Mouse (Mus musculus) ovary, postnatal 14 days (tissue): ENCODE data around the gene Gm12355.
"Not testable (repeated sequence)": the region's sequence is repeated elsewhere in the genome, so short reads cannot be mapped to it uniquely, and the experiment has no call there.

Experiments
- DNase-seq: peaks from one replicate; pipeline ENCODE4 v3.0.0; 2022; ENCODE audit warnings: low spot score

Gm12355 gene

DNA sequence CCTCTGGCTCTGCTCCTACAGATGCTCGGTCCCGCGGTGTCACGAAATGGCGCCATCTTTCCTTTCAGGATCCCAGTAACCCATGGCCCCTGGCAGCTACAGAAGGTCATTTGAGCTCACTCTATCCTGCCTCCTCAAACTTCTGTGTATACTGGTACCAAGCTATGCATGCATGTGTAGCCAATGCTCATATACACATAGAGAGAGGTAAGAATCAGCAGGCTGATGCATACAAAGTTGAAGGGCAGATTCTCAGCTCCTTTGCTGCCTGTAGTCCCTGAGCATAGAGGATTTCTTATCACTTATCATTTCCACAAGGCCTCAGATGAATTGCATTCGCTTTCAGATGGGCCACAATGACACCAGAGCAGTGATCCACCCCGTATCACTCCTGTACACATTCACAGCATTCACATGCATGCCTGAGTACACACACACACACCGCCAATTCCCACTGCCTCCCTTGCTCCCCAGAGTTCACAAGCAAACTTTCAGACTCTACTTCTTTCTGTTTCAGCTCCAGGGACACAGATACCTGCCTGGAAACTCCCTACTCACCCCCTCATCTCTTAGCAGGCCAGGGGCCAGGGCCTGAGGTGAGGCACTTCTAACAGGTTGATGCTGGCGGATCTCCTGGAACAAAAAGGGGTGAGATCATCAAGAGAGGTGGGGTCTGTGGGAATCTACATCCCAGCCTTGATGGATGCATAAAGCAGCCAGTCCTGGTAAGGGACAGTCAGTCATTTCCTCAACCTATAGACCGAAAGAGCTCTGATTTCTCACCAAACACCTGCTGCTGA lies at the start of gene Gm12355, which contains the start of gene Gsdma3:
Gene Gm12355, minus strand, starts transcription at position 51 of the 800 bp plus-strand sequence.
Gene Gsdma3, plus strand, starts transcription at position 750 of the 800 bp plus-strand sequence.
- DNase-seq: no peak

DNA sequence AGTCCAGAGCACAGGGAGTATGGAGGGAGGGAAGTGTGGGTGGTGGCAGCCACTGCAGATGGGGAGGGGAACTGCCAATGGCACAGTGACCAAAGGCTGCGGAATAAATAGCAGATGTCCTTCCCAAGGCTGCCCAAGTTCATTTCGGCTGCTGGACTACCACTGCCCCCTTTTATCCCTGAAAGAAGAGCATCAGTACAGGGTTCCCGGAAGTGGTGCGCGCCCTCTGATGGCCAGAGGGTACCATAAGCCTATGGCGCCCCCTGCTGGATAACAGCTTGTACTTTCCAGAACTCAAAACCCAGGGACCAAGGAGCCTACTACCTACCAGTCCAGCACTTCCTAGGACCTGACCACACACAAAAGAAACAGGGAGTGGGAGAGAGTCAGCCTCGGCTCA lies 47.7 kb upstream of the Gm12355 start:
- DNase-seq: peak; percentile 49

DNA sequence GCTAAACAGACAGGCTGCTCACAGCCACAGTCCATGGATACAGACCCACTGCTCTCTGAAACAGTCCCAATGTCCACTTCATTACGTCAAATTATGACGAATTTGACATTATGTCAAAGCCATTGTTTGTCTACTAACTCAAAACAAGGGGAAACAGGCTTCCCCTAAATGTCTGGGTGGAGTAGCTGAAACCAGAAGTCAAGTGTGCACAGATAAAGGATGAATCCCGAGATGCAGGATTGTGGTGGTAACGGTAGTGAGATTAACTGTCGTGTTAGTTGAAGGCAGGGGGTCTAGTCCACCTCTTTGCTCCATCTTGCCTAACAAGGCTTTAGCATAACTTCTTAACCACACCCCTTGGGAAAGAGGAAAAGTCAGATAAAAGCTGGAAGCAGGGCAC lies 47.0 kb upstream of the Gm12355 start:
- no peak for DNase-seq

DNA sequence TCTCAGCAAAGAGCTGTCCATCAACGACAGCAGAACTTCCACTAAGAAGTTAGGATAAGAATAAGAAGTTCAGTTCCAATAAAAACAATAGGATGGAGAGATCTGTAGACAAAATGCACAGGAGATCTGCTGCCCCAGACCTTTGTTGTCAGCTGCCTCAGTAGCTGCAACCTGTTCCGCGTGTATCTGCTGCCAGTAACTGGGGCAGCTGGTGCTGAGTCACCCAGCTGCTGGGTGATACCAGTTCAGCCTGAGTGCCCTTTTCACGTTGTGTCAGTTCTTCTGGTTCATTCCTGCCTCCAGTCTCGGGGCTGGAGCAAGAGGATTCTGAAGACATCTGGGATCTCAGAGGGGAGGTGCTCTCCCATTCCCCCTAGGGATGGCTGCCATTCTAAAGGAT lies 46.4 kb upstream of the Gm12355 start:
- no peak for DNase-seq

DNA sequence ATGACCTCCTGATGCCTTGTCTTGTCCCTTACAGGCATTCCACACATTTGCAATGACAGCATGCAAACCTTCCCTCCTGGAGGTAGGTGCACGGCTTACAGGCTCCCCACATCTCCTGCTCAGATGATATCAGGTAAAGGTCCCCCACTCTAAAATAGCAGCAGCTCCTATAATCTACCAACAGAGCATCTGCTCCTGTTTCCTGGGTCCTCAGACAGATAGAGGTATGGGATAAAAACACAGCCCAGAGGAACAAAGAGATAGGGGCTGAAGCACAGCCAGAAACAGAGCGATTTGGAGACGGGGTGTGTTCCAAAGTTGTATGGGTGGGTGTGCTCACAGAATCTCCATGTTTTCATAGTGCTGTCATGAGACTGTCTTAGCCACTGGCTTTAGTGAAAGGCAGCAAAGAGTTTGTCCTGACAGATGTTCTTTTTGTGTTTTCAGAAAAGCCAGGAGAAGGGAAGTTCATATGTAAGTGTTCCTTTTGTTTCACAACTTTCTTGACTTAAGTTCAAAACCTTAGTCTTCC lies 45.9 kb upstream of the Gm12355 start:
- no peak for DNase-seq

DNA sequence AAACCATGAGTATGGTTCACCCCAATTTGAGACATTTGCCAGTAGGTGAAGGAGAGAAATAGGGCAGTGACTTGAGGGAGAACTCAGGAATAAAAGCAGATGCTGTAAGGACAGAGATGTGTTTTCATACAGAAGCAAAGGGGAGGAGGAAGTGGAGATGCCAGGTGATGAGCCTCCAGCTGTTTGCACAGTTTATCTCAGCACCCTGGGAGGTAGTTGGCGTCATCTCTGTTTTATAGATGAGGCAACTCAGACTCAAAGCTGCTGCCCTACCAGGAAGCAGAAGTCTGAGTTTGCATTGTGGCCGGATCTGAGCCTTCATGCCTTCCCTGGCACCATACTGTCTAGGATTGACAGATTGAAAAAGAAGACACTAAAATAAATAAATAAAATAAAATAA lies 43.5 kb upstream of the Gm12355 start:
- DNase-seq: no peak

DNA sequence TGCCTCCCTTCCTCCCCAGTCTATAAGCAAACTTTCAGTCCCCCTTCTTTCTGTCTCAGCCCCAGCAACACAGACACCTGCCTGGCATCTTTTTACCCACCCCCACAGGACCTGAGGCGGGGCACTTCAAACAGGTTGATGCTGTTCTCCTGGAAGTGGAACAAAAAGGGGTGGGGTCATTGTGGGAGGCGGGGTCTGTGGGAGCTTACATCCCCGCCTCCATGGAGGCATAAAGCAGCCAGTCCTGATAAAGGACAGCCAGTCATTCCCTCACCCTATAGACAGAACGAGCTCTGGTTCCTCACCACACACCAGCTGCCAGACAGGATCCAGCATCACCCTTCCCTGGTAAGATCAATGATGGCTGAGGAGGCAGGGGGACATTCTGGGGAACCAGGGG lies 38.6 kb upstream of the Gm12355 start, which contains the start of gene Gsdma:
Gene Gsdma, plus strand, starts transcription at position 261 of the 400 bp plus-strand sequence.
- DNase-seq: no peak

DNA sequence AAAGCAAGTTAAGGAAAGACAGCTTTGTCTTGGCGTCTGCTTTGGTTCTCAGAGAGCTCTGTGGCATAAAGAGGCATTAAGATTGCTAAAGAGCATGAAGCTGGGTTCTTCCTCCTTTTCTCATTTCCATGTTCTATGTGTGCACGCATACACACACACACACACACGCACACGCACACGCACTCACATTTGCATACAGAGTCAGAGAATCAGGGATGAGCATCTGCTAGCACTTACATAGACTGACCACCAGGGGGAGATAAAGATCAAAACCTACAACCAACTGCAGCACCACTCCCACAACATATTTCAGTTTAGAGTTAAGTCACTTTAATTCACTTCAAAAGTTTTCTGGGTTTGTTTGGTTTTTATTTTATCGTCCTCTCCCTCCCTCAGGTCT lies 35.1 kb upstream of the Gm12355 start:
- DNase-seq: peak; percentile 22

DNA sequence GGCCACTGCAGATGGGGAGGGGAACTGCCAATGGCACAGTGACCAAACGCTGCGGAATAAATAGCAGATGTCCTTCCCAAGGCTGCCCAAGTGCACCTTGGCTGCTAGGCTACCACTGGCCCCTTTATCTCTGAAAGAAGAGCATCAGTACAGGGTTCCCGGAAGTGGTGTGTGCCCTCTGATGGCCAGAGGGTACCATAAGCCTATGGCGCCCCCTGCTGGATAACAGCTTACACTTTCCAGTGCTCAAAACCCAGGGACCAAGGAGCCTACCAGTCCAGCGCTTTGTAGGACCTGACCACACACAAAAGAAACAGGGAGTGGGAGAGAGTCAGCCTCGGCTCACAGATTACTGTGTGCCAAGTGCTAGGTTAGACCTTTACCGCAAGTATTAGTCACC lies 29.6 kb upstream of the Gm12355 start:
- DNase-seq: peak; percentile 34

DNA sequence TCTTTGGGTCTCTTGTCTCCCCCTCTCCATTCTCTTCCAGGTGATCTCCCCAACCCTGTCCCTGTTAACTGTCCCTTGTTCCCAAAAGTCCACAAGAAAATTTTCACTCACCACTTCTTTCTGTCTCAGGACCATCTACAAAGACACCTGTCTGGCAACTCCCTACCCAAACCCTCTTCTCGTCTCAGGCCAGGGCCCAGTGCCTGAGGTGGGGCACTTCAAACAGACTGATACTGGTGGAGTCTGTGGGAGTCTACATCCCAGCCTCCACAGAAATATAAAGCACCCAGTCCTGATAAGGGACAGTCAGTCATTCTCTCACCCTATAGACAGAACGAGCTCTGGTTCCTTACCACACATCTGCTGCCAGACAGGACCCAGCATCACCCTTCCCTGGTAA lies 21.0 kb upstream of the Gm12355 start, which contains the start of gene Gsdma2:
Gene Gsdma2, plus strand, starts transcription at position 301 of the 400 bp plus-strand sequence.
- DNase-seq: no peak

DNA sequence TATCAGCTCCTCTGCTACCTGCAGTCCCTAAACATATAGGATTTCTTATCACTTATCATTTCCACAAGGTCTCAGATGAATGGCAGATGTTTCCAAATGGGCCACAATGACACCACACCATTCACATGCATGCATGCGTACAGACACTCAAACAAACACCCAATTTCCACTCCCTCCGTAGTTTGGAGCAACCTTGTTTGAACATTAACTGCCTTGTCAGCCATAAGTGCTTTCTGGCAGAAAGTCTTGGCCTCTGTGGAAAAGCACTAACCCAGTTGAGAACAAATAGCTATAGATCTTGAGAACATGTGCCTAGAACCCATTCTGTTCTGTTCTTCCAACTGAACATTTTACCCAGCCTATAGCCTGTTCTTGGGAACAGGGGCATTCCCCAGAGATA lies 20.5 kb upstream of the Gm12355 start:
- DNase-seq: no peak

DNA sequence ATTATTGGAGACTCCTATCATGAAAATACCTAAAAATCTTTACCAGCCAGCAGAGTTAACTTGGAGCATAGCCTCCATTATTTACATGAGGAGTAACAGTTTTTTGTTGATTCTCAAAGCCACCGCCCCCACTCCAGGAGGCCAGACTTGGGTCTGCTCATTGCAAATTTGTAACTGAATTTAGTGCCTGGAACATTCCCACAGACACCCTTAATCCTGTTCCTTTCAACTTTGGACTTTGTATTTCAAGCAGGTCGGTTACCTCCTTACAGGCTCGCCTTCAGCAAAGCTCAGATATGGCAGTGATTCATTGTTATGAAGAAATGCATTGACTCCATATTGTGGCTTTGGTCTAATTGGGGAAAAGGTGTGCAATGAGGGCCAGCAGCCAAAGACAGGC lies 19.3 kb upstream of the Gm12355 start:
- DNase-seq: no peak

DNA sequence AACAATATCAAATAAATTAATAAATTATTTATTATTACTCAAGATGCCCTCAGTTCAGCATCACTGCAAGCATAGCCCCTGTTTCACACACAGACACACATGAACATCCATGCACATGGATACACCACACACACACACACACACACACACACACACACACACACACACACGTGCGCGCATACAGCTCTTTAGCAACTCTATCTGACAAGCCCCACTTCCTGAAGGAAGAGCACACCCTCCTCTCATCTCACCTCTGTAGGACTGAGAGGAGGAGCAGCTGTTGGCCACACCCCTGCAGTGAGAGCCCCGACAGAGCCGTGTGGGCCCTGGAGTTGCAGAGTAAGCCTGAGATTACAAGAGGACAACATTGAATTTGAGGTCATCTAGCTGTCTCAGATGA lies 14.6 kb upstream of the Gm12355 start:
- no peak for DNase-seq

DNA sequence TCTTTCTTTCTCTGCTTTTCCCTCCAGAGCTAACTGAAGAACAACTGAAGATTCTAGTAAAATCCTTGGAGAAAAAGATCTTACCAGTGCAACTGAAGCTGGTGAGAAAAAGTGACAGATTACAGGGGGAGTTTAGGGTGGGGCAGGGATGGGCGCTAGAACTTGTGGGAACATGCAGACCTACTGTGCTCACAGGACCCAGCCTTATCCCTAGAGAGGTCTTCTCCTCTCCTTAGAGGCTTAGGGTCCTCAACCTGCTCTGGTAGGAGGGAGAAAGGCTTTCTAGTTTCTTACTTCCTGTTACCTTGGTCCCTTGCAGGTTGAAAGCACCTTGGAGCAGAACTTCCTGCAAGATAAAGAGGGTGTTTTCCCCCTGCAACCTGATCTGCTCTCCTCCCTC lies 12.0 kb upstream of the Gm12355 start:
- DNase-seq: no peak

DNA sequence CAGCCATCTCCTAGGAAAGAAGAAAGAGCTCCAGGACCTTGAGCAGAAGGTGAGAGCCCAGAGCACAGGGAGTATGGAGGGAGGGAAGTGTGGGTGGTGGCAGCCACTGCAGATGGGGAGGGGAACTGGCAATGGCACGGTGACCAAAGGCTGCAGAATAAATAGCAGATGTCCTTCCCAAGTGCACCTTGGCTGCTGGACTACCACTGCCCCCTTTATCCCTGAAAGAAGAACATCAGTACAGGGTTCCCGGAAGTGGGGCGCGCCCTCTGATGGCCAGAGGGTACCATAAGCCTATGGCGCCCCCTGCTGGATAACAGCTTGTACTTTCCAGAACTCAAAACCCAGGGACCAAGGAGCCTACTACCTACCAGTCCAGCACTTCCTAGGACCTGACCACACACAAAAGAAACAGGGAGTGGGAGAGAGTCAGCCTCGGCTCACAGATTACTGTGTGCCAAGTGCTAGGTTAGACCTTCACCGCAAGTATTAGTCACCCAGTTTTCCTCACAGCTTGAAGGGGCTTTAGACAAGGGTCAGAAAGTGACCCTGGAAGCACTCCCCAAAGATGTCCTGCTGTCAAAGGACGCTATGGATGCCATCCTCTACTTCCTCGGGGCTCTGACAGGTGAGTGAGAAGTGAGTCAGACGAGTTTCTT lies 10.0 kb upstream of the Gm12355 start:
- DNase-seq: peak; percentile 24

DNA sequence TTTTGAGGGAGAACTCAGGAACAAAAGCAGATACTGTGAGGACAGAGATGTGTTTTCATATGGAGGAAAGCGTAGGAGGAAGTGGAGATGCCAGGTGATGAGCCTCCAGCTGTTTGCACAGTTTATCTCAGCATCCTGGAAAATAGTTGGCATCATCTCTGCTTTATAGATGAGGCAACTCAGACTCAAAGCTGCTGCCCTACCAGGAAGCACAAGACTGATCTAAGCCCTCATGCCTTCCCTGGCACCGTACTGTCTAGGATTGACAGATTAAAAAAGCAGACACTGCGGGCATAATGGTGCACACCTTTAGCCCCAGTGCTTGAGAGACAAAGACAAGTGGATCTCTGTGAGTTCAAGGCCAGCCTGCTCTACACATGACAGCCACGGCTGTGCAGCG lies 5.2 kb upstream of the Gm12355 start:
- no peak for DNase-seq

DNA sequence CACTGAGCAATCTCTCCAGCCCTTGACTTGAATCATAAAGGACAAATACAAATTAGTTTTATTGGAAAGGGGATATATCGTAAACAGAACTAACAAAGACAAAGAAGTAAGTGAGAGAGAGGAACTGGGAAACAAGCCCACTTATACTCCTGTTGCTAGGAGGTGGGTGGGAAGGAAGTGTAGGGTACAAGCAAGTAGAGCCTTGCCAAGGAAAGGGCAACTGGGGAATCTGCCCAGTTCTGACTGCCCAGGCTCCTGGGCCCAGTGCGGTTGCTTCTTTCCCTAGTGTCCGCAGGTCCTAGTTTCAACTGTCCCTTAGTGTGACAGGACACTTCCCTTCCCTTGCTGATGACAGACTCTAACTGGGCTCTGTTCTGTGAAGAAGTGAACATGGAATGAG lies 3.2 kb upstream of the Gm12355 start:
- DNase-seq: no peak

DNA sequence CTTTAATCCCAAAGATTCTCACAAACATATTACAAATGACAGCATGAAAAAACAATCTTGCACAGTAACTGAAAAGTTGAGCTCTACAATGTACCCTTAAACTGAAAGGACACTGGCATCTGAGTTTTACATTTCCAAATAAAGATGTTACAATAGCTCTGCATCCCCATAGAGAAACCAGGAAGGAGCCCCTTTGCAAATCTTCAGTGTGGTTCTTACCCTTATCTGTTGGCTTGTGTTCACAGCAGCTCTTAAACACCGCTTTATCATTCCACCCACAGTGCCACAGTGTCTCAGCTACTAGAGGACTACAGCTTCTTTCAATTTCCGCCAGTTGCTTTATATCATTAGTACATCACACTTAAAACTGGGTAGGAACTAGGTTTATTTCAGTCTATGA lies 1.1 kb downstream of the Gm12355 start:
- not testable (repeated sequence) for DNase-seq

DNA sequence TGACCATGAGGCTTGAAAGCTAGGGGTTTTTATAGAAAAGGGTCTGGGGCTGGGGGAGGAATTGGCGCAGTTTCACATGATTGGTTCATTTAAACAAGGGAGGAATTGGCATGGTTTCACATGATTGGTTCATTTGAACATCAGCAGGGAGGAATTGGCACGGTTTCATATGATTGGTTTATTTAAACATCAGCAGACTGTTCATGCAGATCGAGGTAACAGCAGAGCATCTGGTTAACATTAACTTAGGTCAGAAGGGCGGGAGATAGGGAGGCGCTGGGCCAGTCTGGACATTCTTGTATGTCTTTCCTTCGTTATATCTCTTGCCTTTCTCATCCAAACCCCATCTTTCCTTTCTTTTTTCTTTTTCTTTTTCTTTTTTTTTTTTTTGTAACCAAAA lies 1.5 kb downstream of the Gm12355 start:
- DNase-seq: not testable (repeated sequence)

DNA sequence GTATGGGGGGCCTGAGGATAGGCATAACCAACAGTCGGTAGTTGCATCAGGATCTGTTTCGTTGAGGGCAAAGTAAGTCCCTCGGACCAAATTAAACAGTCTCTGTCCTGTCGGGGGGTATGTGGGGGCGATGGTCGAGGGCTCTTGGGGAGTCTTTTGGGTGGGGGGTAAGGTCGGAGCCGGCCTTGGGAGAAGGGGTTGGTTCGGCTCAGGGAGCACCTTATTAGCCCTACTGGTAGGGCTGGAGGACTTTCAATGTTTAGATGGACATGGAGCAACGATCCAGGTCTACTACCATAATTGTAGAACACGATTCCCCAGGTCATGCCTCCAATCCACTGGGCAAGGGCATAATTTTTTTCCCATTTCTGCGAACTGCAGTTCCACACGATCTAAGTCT lies 4.7 kb downstream of the Gm12355 start:
- no peak for DNase-seq

DNA sequence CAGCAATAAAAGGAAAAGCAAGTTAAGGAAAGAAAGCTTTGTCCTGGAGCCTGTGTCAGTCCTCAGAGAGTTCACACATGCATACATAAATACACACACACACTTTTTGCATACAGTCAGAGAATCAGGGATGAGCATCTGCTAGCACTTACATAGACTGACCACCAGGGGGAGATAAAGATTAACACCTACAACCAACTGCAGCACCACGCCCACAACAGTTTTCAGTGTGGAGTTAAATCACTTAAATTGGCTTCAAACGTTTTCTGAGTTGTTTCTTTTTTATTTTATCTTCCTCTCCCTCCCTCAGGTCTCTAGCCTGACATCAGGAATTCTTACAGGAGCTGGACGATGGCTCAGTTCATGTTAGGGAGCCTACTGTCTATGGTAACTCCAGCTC lies 18.7 kb downstream of the Gm12355 start:
- DNase-seq: no peak

DNA sequence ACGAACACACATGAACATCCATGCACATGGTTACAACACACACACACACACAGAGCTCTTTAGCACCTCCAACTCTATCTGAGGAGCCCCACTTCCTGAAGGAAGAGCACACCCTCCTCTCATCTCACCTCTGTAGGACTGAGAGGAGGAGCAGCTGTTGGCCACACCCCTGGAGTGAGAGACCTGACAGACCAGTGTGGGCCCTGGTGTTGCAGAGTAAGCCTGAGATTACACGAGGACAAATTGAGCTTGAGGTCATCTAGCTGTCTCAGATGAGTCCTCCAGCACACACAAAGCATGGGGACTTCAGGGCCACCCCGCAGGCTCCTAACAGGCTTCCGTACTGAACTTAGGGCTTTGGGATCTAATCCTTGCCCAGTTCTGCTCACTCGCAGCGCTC lies 20.6 kb downstream of the Gm12355 start:
- DNase-seq: not testable (repeated sequence)

DNA sequence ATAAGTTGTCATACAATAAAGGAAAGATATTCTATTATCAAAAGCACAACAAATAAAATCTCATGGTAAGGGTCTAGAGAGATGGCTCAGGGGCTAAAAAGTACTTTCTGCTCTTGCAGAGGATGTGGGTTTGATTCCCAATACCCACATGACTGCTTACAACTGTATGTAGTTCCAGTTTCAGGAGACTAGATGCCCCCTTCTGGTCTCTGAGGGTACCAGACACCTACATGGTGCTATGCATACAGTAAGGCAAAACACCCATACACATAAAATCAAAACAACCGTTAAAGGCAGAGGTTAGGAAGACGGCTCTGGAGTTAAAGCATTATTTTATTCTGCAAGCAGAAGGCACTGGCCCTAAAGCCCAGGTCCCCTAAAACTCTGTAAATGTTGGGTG lies 21.5 kb downstream of the Gm12355 start:
- no peak for DNase-seq
